In the genomic region with DNA sequence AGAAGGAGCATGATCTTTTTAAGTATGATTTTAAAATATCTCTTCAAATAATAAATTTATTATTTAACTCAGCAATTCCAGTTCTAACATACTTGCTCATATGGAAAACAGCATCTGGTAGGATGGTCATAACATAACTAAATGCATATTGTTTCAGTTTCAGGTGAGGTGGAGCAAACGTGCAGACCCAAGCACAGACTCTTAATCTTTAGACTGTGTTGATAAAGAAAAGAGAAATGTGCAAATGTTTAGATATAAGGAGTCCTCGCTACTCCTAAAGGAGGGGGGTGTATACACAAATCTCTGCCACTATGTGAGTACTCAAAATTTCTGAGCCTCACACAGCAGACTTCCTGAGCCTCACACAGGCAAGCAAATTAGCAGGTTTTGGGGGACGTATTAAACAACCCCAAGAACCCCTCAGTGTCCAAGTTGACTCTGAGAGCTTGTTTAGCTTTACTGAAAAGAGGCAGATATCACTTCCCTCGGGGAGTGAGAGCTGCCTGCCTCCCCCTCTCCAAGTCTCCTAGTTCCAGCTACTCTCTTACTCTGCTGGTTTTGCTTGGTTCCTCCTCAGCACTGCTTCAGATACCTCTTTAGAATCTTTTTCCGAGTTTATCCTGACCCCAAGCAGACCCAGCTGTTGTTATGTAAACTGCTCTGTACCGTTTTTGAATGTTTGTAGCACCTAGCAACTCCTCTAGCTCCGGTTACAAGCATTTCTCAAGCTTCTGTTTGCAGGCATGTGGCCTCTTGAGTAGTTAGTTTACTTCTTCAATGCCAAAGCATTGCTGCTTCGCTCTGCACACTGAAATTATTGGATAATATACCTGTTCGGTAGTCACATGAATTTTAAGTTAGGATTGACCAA, we compare ENCODE assay signal across 1 mouse cellular context.
A peak's percentile ranks its signal among the peaks of the same experiment; 100 is the strongest.
TF ChIP-seq lines count a peak whose summit lies in the region.

No protein-coding gene starts in this region.

TF ChIP-seq in CH12.LX, 34 proteins besides CTCF, POLR2A, EP300 and RAD21 (continued from another document):
- peak; percentile 63 for TF ChIP-seq TCF12 (IDR thresholded peaks at IDR 0.05; ENCODE audit: low read depth, low read length)
- TF ChIP-seq ZMIZ1 (IDR thresholded peaks at IDR 0.05; ENCODE audit: low read depth, low read length): no peak
- no peak for TF ChIP-seq GABPA (IDR thresholded peaks at IDR 0.05; ENCODE audit: insufficient replicate concordance, low read depth, low read length)
